Comparison of ENCODE assay signal across 9 mouse cellular contexts in genomic region chr7:100429102-100429501, GRCm38 (mm10). TPM values are rescaled to one million over a fixed set of nuclear protein-coding genes. Genes with fewer than 3 reads are reported as not detected.
DNase-seq lines count a peak whose midpoint lies in the region; ATAC-seq lines count a peak whose summit lies in the region.
"Had no signal": no experiment of that assay in that cellular context is flagged by ENCODE, and none has a peak within 500 bp of the region (broad histone marks: within the 10 kb centered on the region; RNA-seq: fewer than 3 reads in every experiment).

No protein-coding gene starts in this region.

- H3K4me3 ChIP-seq in kidney, embryonic 15.5 days (replicated peaks), result no peak overlapping the region
- H3K4me3 ChIP-seq: neural tube, embryonic 13.5 days had no signal

- H3K4me2 ChIP-seq in kidney, embryonic 15.5 days, result no peak overlapping the region
- H3K4me2 ChIP-seq: neural tube, embryonic 13.5 days had no signal

- no peak for ATAC-seq in kidney, embryonic 15.5 days (replicated peaks; ENCODE audit: low FRiP score)

- H3K27me3 ChIP-seq in kidney, embryonic 15.5 days, result no peaks in the 10 kb centered on the region
- H3K27me3 ChIP-seq: neural tube, embryonic 13.5 days had no signal

- peak; percentile 50 for DNase-seq in kidney, adult 18-20 months
- DNase-seq in R1 (ENCODE audit: low read depth, low spot score), result peak; percentile 71
- peak; percentile 31 to 58 for DNase-seq in cerebellum, postnatal 25 days
- peak; percentile 51 to 71 for DNase-seq in heart, postnatal 36 days
- DNase-seq in left cerebral cortex, postnatal 25 days (ENCODE audit: low spot score in 2 of 2), result peak; percentile 52 to 68
- DNase-seq in ovary, postnatal 36 days (ENCODE audit: low spot score), result peak; percentile 23
- peak; percentile 23 to 39 for DNase-seq in thymus, postnatal 36 days

- no peaks in the 10 kb centered on the region for H3K4me1 ChIP-seq in kidney, embryonic 15.5 days
- H3K4me1 ChIP-seq: neural tube, embryonic 13.5 days had no signal

- WGBS in kidney, embryonic 15.5 days, result 63% methylated on average over 3 of the region's 3 CpGs

- intact Hi-C loops in heart, postnatal 36 days (cut with DNase I), result no loop called here
- intact Hi-C loops in left cerebral cortex, postnatal 25 days (cut with DNase I), result loop anchor here (5.0 kb wide), 2 partner anchors 68 to 83 kb away; partner anchors contain the start of gene Dnajb13

- no peak overlapping the region for H3K27ac ChIP-seq in kidney, embryonic 15.5 days
- H3K27ac ChIP-seq: neural tube, embryonic 13.5 days had no signal

- peaks cover 89% of the 10 kb centered on the region for H3K36me3 ChIP-seq in kidney, embryonic 15.5 days

- H3K9me3 ChIP-seq in kidney, embryonic 15.5 days (replicated peaks), result no peaks in the 10 kb centered on the region
- H3K9me3 ChIP-seq: neural tube, embryonic 13.5 days had no signal

- no peak overlapping the region for H3K9ac ChIP-seq in kidney, embryonic 15.5 days
- H3K9ac ChIP-seq: neural tube, embryonic 13.5 days had no signal

RNA-seq across cellular contexts. Expression of gene Ucp3, which starts 43.7 kb away (rescaled TPM):
- 0.12 and 0.17 TPM in 2 replicates for polyA plus RNA-seq in kidney, embryonic 15.5 days (2015; fragmentation: Nextera tagmentation; extraction: Ambion mirVana)
- total RNA-seq in heart, postnatal 36 days (2021), result 100 to 1,000 TPM in 1 of 2 experiments, 10 to 100 TPM in 1; 72.3 to 103 TPM
- total RNA-seq in left cerebral cortex, postnatal 25 days (2021), result 1 to 10 TPM; 2.4 to 2.5 TPM
- polyA plus RNA-seq: neural tube, embryonic 13.5 days had no signal

RNA-seq across cellular contexts. Expression of gene Ppme1, which starts 57.0 kb away (rescaled TPM):
- 61.2 and 68.9 TPM in 2 replicates for polyA plus RNA-seq in kidney, embryonic 15.5 days (2015; fragmentation: Nextera tagmentation; extraction: Ambion mirVana)
- total RNA-seq in heart, postnatal 36 days (2021), result 10 to 100 TPM; 35.6 to 37.2 TPM
- total RNA-seq in left cerebral cortex, postnatal 25 days (2021), result 100 to 1,000 TPM; 202 to 218 TPM

RNA-seq across cellular contexts. Expression of gene C2cd3, which starts 57.1 kb away (rescaled TPM):
- 27.4 and 28.1 TPM in 2 replicates for polyA plus RNA-seq in kidney, embryonic 15.5 days (2015; fragmentation: Nextera tagmentation; extraction: Ambion mirVana)
- total RNA-seq in heart, postnatal 36 days (2021), result 1 to 10 TPM; 7.8 to 9.5 TPM
- 10 to 100 TPM; 20.4 to 21.5 TPM for total RNA-seq in left cerebral cortex, postnatal 25 days (2021)

Comparison
In these comparisons a context has a peak if more than half of its experiments do, and no peak if none do; other contexts are left out.
1. RNA of gene Ucp3, which starts 43.7 kb away (total RNA-seq): 72.3 to 103 TPM in heart, postnatal 36 days; 2.4 to 2.5 TPM in left cerebral cortex, postnatal 25 days; every median in the first group is over 10 times any median in the second.
2. RNA of gene Ppme1, which starts 57.0 kb away (total RNA-seq): 202 to 218 TPM in left cerebral cortex, postnatal 25 days; 35.6 to 37.2 TPM in heart, postnatal 36 days; every median in the first group is over 4 times any median in the second.
3. Peak in every context shown above with its lines, with median percentiles within 50 percentile points of each other: DNase-seq.